21 mouse cellular contexts compared by ENCODE assay signal in genomic region chr2:28968278-28968677, GRCm38 (mm10). TPM values are rescaled to one million over a fixed set of nuclear protein-coding genes. Genes with fewer than 3 reads are reported as not detected.
"Had no signal": no experiment of that assay in that cellular context is flagged by ENCODE, and none has a peak within 500 bp of the region (broad histone marks: within the 10 kb centered on the region; RNA-seq: fewer than 3 reads in every experiment).

No protein-coding gene starts in this region.

- H3K4me3 ChIP-seq: neural tube, embryonic 12.5 days; neural tube, embryonic 13.5 days; neural tube, embryonic 15.5 days; stomach, embryonic 15.5 days had no signal

- H3K27ac ChIP-seq: neural tube, embryonic 12.5 days; neural tube, embryonic 13.5 days; neural tube, embryonic 15.5 days; stomach, embryonic 15.5 days; stomach, postnatal 0 days had no signal

- H3K9ac ChIP-seq: neural tube, embryonic 12.5 days; neural tube, embryonic 13.5 days; neural tube, embryonic 15.5 days; stomach, embryonic 15.5 days had no signal

- H3K36me3 ChIP-seq: neural tube, embryonic 12.5 days; neural tube, embryonic 13.5 days; neural tube, embryonic 15.5 days; stomach, embryonic 15.5 days had no signal

- DNase-seq: retina, postnatal 1 day; right cerebral cortex, adult 18-20 months; right cerebral cortex, postnatal 14 days; right cerebral cortex, postnatal 25 days; right cerebral cortex, postnatal 4 days; spleen, adult 18-20 months; thymus, adult 18-20 months; thymus, adult 2 months; thymus, postnatal 14 days; thymus, postnatal 25 days; thymus, postnatal 36 days; thymus, postnatal 4 days had no signal

- H3K4me1 ChIP-seq: stomach, embryonic 15.5 days had no signal

- H3K4me2 ChIP-seq: neural tube, embryonic 12.5 days; neural tube, embryonic 13.5 days; neural tube, embryonic 15.5 days; stomach, embryonic 15.5 days had no signal

- H3K9me3 ChIP-seq: neural tube, embryonic 12.5 days; neural tube, embryonic 13.5 days; neural tube, embryonic 15.5 days; stomach, embryonic 15.5 days had no signal

- H3K27me3 ChIP-seq: stomach, embryonic 15.5 days had no signal

RNA-seq across cellular contexts. Expression of gene Barhl1, which starts 51.8 kb away (rescaled TPM):
- polyA plus RNA-seq: small intestine, adult 2 months; stomach, embryonic 16.5 days; stomach, postnatal 0 days; thymus, postnatal 0 days; urinary bladder, adult 2 months had no signal
